Mouse (Mus musculus): Measurements from ENCODE around the gene Nup50. TPM values are rescaled to one million over a fixed set of nuclear protein-coding genes. Genes with fewer than 3 reads are reported as not detected.

Gene Nup50
- polyA plus RNA-seq, 1 experiment from 2014 or later: 15.2 TPM

GRCm38 (mm10) chr15:84960692-84961091 lies 37.5 kb downstream of the Nup50 start:
- TF ChIP-seq EP300 (IDR thresholded peaks at IDR 0.05; ENCODE audit: low read depth) (no peak), CTCF (IDR thresholded peaks at IDR 0.05; ENCODE audit: low read depth) (no peak)
- Histone ChIP-seq H3K9ac (replicated peaks) (no peak overlapping the region), H3K4me1 (ENCODE audit: insufficient read depth) (no peaks in the 10 kb centered on the region), H3K4me3 (ENCODE audit: low read depth, low read length) (no peak overlapping the region), H3K27ac (ENCODE audit: low read depth) (no peak overlapping the region), H3K9me3 (ENCODE audit: low read length) (no peaks in the 10 kb centered on the region), H3K4me2 (ENCODE audit: low read depth, low read length) (no peak overlapping the region), H3K36me3 (replicated peaks; ENCODE audit: insufficient read depth, low read length) (no peaks in the 10 kb centered on the region), H3K27me3 (ENCODE audit: insufficient read depth, low read length) (no peaks in the 10 kb centered on the region)
- ATAC-seq: no peak
- whole genome bisulfite sequencing (ENCODE audit: insufficient replicate concordance): 53% methylated on average over 8 of the region's 8 CpGs
- no peak for DNase-seq

- 82% methylated on average over 2 of the region's 2 CpGs for WGBS (ENCODE audit: insufficient replicate concordance)
- H3K4me1 ChIP-seq (ENCODE audit: insufficient read depth): no peaks in the 10 kb centered on the region
These were observed 39.3 kb downstream of the Nup50 start for GRCm38 (mm10) chr15:84962518-84962917.

DNA sequence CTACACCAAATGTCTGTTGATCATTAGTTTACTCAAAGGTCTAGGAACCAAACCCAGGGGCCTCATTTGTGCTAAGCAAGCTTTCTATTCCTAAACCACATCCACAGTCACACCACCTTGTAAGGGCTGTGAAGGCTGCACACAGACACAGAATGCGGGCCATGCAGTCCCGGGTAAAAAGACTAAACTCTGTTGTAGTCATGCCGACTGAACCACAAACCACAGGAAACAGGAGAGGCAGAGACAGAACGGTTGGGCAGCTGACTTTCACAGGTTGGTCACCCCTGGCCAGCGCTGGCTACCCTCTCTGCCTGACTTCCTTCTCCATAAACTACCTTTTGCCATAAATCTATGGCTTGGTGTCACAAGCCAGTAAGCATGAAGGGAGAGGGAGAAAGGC lies 41.6 kb downstream of the Nup50 start:
- no peak for ATAC-seq
- no peak for DNase-seq
- Histone ChIP-seq H3K4me1 (ENCODE audit: insufficient read depth) (no peaks in the 10 kb centered on the region), H3K27me3 (ENCODE audit: insufficient read depth, low read length) (no peaks in the 10 kb centered on the region), H3K36me3 (replicated peaks; ENCODE audit: insufficient read depth, low read length) (no peaks in the 10 kb centered on the region), H3K9me3 (ENCODE audit: low read length) (no peaks in the 10 kb centered on the region), H3K27ac (ENCODE audit: low read depth) (no peak overlapping the region), H3K4me2 (ENCODE audit: low read depth, low read length) (no peak overlapping the region), H3K9ac (replicated peaks) (no peak overlapping the region), H3K4me3 (ENCODE audit: low read depth, low read length) (no peak overlapping the region)
- 25% methylated on average over 5 of the region's 5 CpGs for WGBS (ENCODE audit: insufficient replicate concordance)
- TF ChIP-seq CTCF (IDR thresholded peaks at IDR 0.05; ENCODE audit: low read depth) (no peak), EP300 (IDR thresholded peaks at IDR 0.05; ENCODE audit: low read depth) (no peak)

More at GRCm38 (mm10) chr15:84962518-84962917, 39.3 kb downstream of the Nup50 start:
- TF ChIP-seq CTCF (IDR thresholded peaks at IDR 0.05; ENCODE audit: low read depth) (no peak), EP300 (IDR thresholded peaks at IDR 0.05; ENCODE audit: low read depth) (no peak)
- H3K9ac ChIP-seq (replicated peaks): no peak overlapping the region
- DNase-seq (no peak), ATAC-seq (no peak)
- H3K27me3 ChIP-seq (ENCODE audit: insufficient read depth, low read length): no peaks in the 10 kb centered on the region
- no peak overlapping the region for H3K27ac ChIP-seq (ENCODE audit: low read depth)
- no peak overlapping the region for H3K4me2 ChIP-seq (ENCODE audit: low read depth, low read length)
- H3K9me3 ChIP-seq (ENCODE audit: low read length): no peaks in the 10 kb centered on the region
- no peak overlapping the region for H3K4me3 ChIP-seq (ENCODE audit: low read depth, low read length)
- no peaks in the 10 kb centered on the region for H3K36me3 ChIP-seq (replicated peaks; ENCODE audit: insufficient read depth, low read length)

- Histone ChIP-seq H3K4me3 (ENCODE audit: low read depth, low read length) (no peak overlapping the region), H3K9ac (replicated peaks) (no peak overlapping the region), H3K27me3 (ENCODE audit: insufficient read depth, low read length) (no peaks in the 10 kb centered on the region), H3K36me3 (replicated peaks; ENCODE audit: insufficient read depth, low read length) (no peaks in the 10 kb centered on the region), H3K4me1 (ENCODE audit: insufficient read depth) (no peaks in the 10 kb centered on the region), H3K9me3 (ENCODE audit: low read length) (no peaks in the 10 kb centered on the region), H3K27ac (ENCODE audit: low read depth) (no peak overlapping the region), H3K4me2 (ENCODE audit: low read depth, low read length) (no peak overlapping the region)
- TF ChIP-seq EP300 (IDR thresholded peaks at IDR 0.05; ENCODE audit: low read depth): no peak
- no peak for TF ChIP-seq CTCF (IDR thresholded peaks at IDR 0.05; ENCODE audit: low read depth)
- ATAC-seq (no peak), DNase-seq (peak; percentile 65)
- WGBS (ENCODE audit: insufficient replicate concordance): 54% methylated on average over 7 of the region's 7 CpGs
These were observed 42.6 kb downstream of the Nup50 start for GRCm38 (mm10) chr15:84965575-84966360.

DNA sequence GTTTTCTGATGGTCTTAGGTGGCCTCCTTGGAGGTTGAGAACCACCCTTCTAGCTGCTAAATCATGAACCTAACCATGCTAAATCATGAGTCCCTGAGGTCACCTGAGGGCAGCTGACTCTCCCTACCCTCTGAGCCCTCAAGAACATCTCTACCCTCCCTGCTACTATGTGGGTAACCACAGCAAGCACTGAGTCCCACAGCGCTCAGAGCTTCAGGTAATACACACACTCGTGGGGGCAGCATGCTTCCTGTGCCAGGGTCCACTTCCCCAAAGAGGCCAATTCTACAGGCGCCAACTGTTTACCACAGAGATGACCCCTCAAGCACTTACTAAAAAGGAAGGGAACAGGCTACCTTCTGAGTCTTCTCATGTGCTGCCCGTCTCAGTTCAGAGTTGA lies 45.3 kb downstream of the Nup50 start:
- TF ChIP-seq EP300 (IDR thresholded peaks at IDR 0.05; ENCODE audit: low read depth) (no peak), CTCF (IDR thresholded peaks at IDR 0.05; ENCODE audit: low read depth) (no peak)

DNA sequence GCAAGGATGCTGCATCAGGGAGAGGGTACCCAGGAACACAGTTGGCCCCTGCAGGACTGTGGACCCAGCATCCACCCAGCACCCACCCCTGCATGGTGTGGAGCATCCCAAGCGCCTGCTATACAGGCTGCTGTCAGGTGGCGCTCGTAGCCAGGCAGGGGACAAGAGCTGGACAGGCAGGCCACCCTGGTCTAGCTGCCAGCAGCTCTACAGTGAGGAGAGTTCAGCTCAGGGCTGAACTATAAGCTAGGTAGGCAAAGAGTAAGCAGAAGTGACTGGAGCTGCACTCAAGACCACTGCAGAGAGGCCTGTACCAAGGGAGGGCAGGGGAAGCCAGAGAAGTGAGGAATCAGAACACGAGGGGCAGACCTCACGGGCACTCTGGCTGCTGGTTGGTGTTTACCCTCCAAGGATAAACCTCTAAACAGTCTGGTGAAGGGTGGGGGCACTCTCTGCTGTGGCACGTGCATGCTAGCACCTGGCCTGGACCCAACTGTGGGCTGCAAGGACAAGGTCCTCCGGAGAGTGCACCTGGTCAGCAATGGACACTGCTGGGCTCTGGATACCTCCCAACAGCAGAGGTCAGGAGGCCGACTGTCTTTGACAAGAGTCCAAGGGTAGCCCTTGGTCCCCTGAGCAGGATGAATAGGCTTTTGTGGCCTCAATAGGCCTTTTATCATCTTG lies 49.8 kb downstream of the Nup50 start:
- H3K9me3 ChIP-seq (ENCODE audit: low read length): no peaks in the 10 kb centered on the region
- no peak overlapping the region for H3K4me2 ChIP-seq (ENCODE audit: low read depth, low read length)
- 0 out of 2 replicates have a peak, but pooled peaks cover 2% of the 10 kb centered on the region for H3K4me1 ChIP-seq (ENCODE audit: insufficient read depth)
- no peaks in the 10 kb centered on the region for H3K36me3 ChIP-seq (replicated peaks; ENCODE audit: insufficient read depth, low read length)
- no peaks in the 10 kb centered on the region for H3K27me3 ChIP-seq (ENCODE audit: insufficient read depth, low read length)
- ATAC-seq (peak; percentile 66), DNase-seq (no peak)
- H3K4me3 ChIP-seq (ENCODE audit: low read depth, low read length): no peak overlapping the region
- H3K27ac ChIP-seq (ENCODE audit: low read depth): no peak overlapping the region
- WGBS (ENCODE audit: insufficient replicate concordance): 72% methylated on average over 8 of the region's 8 CpGs
- no peak overlapping the region for H3K9ac ChIP-seq (replicated peaks)
- TF ChIP-seq CTCF (IDR thresholded peaks at IDR 0.05; ENCODE audit: low read depth): no peak
- no peak for TF ChIP-seq EP300 (IDR thresholded peaks at IDR 0.05; ENCODE audit: low read depth)

More for the DNA sequence above, 45.3 kb downstream of the Nup50 start:
- H3K27me3 ChIP-seq (ENCODE audit: insufficient read depth, low read length): no peaks in the 10 kb centered on the region
- H3K36me3 ChIP-seq (replicated peaks; ENCODE audit: insufficient read depth, low read length): no peaks in the 10 kb centered on the region
- ATAC-seq: no peak
- H3K27ac ChIP-seq (ENCODE audit: low read depth): no peak overlapping the region
- no peak for DNase-seq
- no peaks in the 10 kb centered on the region for H3K4me1 ChIP-seq (ENCODE audit: insufficient read depth)
- no peak overlapping the region for H3K4me3 ChIP-seq (ENCODE audit: low read depth, low read length)
- no peak overlapping the region for H3K4me2 ChIP-seq (ENCODE audit: low read depth, low read length)
- no peak overlapping the region for H3K9ac ChIP-seq (replicated peaks)
- no peaks in the 10 kb centered on the region for H3K9me3 ChIP-seq (ENCODE audit: low read length)
- 32% methylated on average over 4 of the region's 4 CpGs for WGBS (ENCODE audit: insufficient replicate concordance)
